ENCODE assay signal across 21 mouse cellular contexts in the genomic region with DNA sequence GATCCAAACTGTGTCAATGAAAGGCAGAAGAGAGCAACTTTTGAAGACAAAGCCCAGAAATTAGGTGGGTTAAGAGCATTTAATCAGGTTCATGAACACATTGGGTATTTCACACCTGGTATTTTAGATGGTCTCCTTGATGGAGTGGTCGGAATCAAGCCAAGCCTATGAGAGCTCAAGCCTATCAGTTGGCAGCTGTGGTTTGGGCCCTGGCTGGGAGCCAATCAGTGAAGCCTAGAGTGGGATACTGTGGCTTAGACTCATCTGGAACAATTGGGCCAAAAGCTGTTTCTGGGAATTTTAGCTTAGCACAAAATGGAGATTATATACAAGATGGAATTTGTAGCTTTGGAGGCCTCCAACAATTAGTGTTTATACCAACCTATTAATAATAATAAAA.
A peak's percentile ranks its signal among the peaks of the same experiment; 100 is the strongest.
DNase-seq lines count a peak whose midpoint lies in the region; ATAC-seq and TF ChIP-seq lines count a peak whose summit lies in the region.
"Had no signal": no experiment of that assay in that cellular context is flagged by ENCODE, and none has a peak within 500 bp of the region (broad histone marks: within the 10 kb centered on the region; RNA-seq: fewer than 3 reads in every experiment).

No protein-coding gene starts in this region.

- no peak for TF ChIP-seq POLR2A in cerebellum, adult 2 months (IDR thresholded peaks at IDR 0.05; ENCODE audit: borderline replicate concordance, insufficient read depth, low read length)

- TF ChIP-seq CTCF in cerebellum, adult 2 months (IDR thresholded peaks at IDR 0.05; ENCODE audit: borderline replicate concordance, insufficient read depth, low read depth, low read length), result no peak
- TF ChIP-seq CTCF in forebrain, postnatal 0 days (IDR thresholded peaks at IDR 0.05; ENCODE audit: low read depth), result no peak

- no peak overlapping the region for H3K4me2 ChIP-seq in forebrain, embryonic 14.5 days (ENCODE audit: low read length)
- no peak overlapping the region for H3K4me2 ChIP-seq in forebrain, postnatal 0 days (ENCODE audit: low read depth)
- H3K4me2 ChIP-seq: embryonic facial prominence, embryonic 13.5 days; forebrain, embryonic 12.5 days; forebrain, embryonic 15.5 days had no signal

- 20% methylated on average over 1 of the region's 1 CpGs for WGBS in cerebellum, adult 2 months
- WGBS in forebrain, embryonic 14.5 days, result 81% methylated on average over 1 of the region's 1 CpGs
- WGBS in forebrain, postnatal 0 days, result 74% methylated on average over 1 of the region's 1 CpGs

- no peak overlapping the region for H3K9ac ChIP-seq in forebrain, embryonic 14.5 days (ENCODE audit: low read length)
- H3K9ac ChIP-seq in forebrain, postnatal 0 days, result no peak overlapping the region
- H3K9ac ChIP-seq: embryonic facial prominence, embryonic 13.5 days; forebrain, embryonic 12.5 days; forebrain, embryonic 15.5 days had no signal

- H3K36me3 ChIP-seq in forebrain, embryonic 14.5 days (ENCODE audit: control insufficient read depth, insufficient read depth, low read length), result no peaks in the 10 kb centered on the region
- H3K36me3 ChIP-seq in forebrain, postnatal 0 days (ENCODE audit: insufficient read depth), result no peaks in the 10 kb centered on the region
- H3K36me3 ChIP-seq: embryonic facial prominence, embryonic 13.5 days; forebrain, embryonic 10.5 days; forebrain, embryonic 12.5 days; forebrain, embryonic 15.5 days had no signal

- no peak overlapping the region for H3K27ac ChIP-seq in cerebellum, adult 2 months (ENCODE audit: insufficient read depth, low read length)
- H3K27ac ChIP-seq in forebrain, embryonic 14.5 days (ENCODE audit: low read depth, low read length), result no peak overlapping the region
- no peak overlapping the region for H3K27ac ChIP-seq in forebrain, postnatal 0 days (ENCODE audit: low read depth, low read length)
- H3K27ac ChIP-seq: embryonic facial prominence, embryonic 13.5 days; forebrain, embryonic 10.5 days; forebrain, embryonic 12.5 days; forebrain, embryonic 15.5 days had no signal

- ATAC-seq in forebrain, embryonic 14.5 days, result no peak
- no peak for ATAC-seq in forebrain, postnatal 0 days
- no peak for ATAC-seq in erythroid progenitor cell, adult 5-6 weeks (replicated peaks; ENCODE audit: low FRiP score, poor library complexity, severe bottlenecking)
- ATAC-seq: activated CD4-positive, CD25-positive, alpha-beta regulatory T cell, adult 4 months; forebrain, embryonic 15.5 days; Patski had no signal

- H3K27me3 ChIP-seq in cerebellum, adult 2 months (ENCODE audit: control insufficient read depth, insufficient read depth, low read length), result no peaks in the 10 kb centered on the region; the same call in 1 of the 2 replicates
- H3K27me3 ChIP-seq in forebrain, embryonic 14.5 days (replicated peaks; ENCODE audit: control insufficient read depth, insufficient read depth, low read length), result no peaks in the 10 kb centered on the region
- no peaks in the 10 kb centered on the region for H3K27me3 ChIP-seq in forebrain, postnatal 0 days (ENCODE audit: insufficient read depth, low read length)
- H3K27me3 ChIP-seq: embryonic facial prominence, embryonic 13.5 days; forebrain, embryonic 12.5 days; forebrain, embryonic 15.5 days; Patski had no signal

- no peak overlapping the region for H3K4me3 ChIP-seq in cerebellum, adult 2 months (replicated peaks; ENCODE audit: insufficient read depth, low read depth, low read length)
- no peak overlapping the region for H3K4me3 ChIP-seq in forebrain, embryonic 14.5 days (ENCODE audit: low read depth, low read length)
- H3K4me3 ChIP-seq in forebrain, postnatal 0 days (ENCODE audit: low read depth, low read length), result no peak overlapping the region
- H3K4me3 ChIP-seq: embryonic facial prominence, embryonic 13.5 days; forebrain, embryonic 10.5 days; forebrain, embryonic 12.5 days; forebrain, embryonic 15.5 days had no signal

- peak; percentile 24 to 49 for DNase-seq in cerebellum, postnatal 14 days
- DNase-seq in cerebellum, adult 2 months, result no peak
- DNase-seq in forebrain, embryonic 14.5 days (ENCODE audit: low spot score), result peak; percentile 13
- no peak for DNase-seq in forebrain, postnatal 0 days
- DNase-seq in left cerebral cortex, postnatal 4 days, result peak; percentile 54
- no peak for DNase-seq in left cerebral cortex, postnatal 25 days (ENCODE audit: low spot score in 2 of 2)
- peak; percentile 6 for DNase-seq in NIH3T3 (ENCODE audit: low read depth)
- DNase-seq: adrenal gland, adult 8-10 months; adrenal gland, postnatal 14 days; adrenal gland, postnatal 36 days; cerebellum, adult 11 months; cerebellum, adult 18-20 months; cerebellum, adult 9-10 months; cerebellum, postnatal 25 days had no signal

- intact Hi-C loops in left cerebral cortex, postnatal 4 days (cut with DNase I), result no loop called here
- intact Hi-C loops in left cerebral cortex, postnatal 25 days (cut with DNase I), result no loop called here

- H3K9me3 ChIP-seq in forebrain, embryonic 14.5 days (replicated peaks; ENCODE audit: control insufficient read depth, low read length), result no peaks in the 10 kb centered on the region
- H3K9me3 ChIP-seq in forebrain, postnatal 0 days (ENCODE audit: low read length), result no peaks in the 10 kb centered on the region
- H3K9me3 ChIP-seq: embryonic facial prominence, embryonic 13.5 days; forebrain, embryonic 10.5 days; forebrain, embryonic 12.5 days; forebrain, embryonic 15.5 days had no signal

- H3K4me1 ChIP-seq in cerebellum, adult 2 months (ENCODE audit: control insufficient read depth, insufficient read depth, low read length), result no peaks in the 10 kb centered on the region
- H3K4me1 ChIP-seq in forebrain, embryonic 14.5 days (ENCODE audit: control insufficient read depth, insufficient read depth, low read length), result no peaks in the 10 kb centered on the region
- no peaks in the 10 kb centered on the region for H3K4me1 ChIP-seq in forebrain, postnatal 0 days (ENCODE audit: insufficient read depth)
- H3K4me1 ChIP-seq: embryonic facial prominence, embryonic 13.5 days; forebrain, embryonic 12.5 days; forebrain, embryonic 15.5 days had no signal

Comparison
In these comparisons a context has a peak if more than half of its experiments do, and no peak if none do; other contexts are left out.
1. DNase-seq: peak in cerebellum, postnatal 14 days (2 of 2), forebrain, embryonic 14.5 days (single experiment), left cerebral cortex, postnatal 4 days (single experiment) and NIH3T3 (single experiment); none in cerebellum, adult 2 months (0 of 2), forebrain, postnatal 0 days (single experiment) and left cerebral cortex, postnatal 25 days (0 of 2).